Mouse (Mus musculus): ENCODE data around the gene Tmem251. TPM values are rescaled to one million over a fixed set of nuclear protein-coding genes. Genes with fewer than 3 reads are reported as not detected.

Gene Tmem251
- 3.1 and 3.6 TPM in 2 replicates for polyA plus RNA-seq (2012; ENCODE audit: low replicate concordance)

DNA sequence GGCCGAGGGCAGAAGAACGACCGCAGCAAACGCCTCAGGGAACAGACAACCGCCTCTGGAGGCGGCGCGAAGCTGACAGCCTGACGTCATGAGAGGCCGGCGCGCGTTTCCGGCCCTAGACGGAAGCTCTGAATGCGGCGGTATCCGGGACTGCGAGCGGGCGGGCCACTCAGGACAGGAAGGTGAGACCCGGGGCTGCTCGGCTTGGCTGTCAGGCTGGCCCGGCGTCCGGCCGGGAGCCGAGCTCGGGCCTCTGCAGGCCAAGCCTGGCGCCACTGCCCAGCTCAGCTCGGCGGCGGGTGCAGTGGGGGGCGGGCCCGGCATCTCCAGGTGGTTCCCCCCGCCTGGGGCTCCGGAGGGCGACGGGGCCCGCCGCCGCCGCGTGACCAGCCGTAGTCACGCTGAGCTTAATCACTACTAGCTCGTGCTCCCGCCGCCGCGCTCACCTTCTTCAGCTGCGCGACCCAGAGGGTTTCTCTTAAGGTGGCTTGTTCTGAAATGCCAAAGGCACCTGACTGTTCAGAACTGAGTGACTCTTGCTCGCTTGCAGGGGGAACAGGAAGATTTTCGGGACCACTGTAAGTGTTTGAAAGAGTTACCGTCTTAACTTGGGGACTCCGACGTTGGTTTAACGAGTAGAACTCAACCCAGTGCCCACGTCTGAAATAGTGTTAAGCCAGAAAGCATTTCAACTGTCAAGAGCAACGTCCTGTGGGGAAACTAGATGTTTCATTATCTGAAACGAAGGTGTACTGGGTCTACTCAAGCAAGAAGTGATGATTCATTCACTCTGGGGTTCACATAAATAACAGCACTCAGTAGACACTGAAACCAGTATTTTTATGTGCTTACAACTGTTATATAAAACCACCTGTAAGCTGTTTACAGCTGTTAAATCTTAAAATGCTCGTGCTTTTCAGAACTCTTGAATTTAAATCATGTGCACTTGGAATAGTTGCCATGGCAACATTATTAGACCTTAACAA lies at the start of gene Tmem251, which contains the start of gene Moap1:
Gene Tmem251, plus strand, starts transcription at position 174 of the 986 bp plus-strand sequence.
Gene Moap1, minus strand, starts transcription at position 73 of the 986 bp plus-strand sequence.

GRCm38 (mm10) chr12:102704457-102705198 lies 38.9 kb upstream of the Tmem251 start, which contains the start of gene Itpk1:
TSS of gene Itpk1 (minus strand) at chr12:102704930.

DNA sequence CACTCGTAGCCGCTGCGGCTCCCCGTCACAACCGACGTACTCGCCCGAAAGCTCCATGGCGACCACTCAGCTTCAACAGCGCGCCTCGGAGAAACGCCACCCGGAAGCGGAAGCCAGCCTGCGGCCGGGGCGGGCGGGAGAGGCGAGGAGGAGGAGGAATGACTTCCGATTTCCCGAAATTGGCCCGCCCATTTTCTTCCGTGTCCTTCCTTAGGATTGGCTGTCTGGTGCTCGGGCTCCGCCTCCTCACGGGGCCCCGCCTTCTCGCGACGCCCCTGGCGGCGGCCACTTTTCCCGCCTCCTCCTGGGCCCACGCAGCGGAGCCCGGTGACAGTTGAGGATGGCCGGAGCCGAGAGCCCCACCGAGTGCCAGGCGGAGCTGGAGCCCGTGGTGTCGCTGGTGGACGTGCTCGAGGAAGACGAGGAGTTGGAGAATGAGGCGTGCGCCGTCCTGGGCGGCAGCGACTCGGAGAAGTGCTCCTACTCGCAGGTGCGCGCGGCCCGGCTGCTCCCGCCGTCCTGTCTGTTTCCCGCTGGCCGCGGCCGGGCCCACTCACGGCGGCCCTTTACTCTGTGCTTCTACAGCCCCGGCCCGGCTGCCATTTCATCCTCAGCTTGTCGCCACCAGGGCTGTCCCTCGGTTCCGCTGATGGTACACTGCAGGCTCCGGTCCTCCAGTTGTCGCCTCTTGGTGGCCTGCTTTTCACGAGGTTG lies 14.3 kb downstream of the Tmem251 start, which contains the start of the genes Gm28051, Gon7 and Ubr7:
Gene Gm28051, minus strand, starts transcription at position 77 of the 714 bp plus-strand sequence.
Gene Gon7, minus strand, starts transcription at position 115 of the 714 bp plus-strand sequence.
Gene Ubr7, plus strand, starts transcription at position 279 of the 714 bp plus-strand sequence.

DNA sequence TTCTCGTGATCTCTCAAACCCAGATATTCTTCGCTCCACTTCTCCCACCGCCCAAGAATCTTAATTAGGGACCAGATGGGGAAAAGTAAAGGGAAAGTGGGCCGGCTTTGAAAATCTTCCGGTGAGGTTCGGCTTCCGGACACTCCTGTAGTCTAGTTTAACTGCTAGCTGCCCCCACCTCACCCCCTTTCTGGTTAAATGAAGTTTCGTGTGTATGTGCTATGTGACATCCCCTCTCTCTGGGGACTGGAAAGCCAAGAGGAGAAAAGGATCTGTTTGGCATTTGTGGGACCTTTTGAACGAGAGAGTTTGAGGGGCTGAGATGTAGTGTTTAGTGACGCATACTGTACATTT lies 14.8 kb downstream of the Tmem251 start, which contains the start of gene Gm20604:
Gene Gm20604, minus strand, starts transcription at position 270 of the 354 bp plus-strand sequence.

Other genes with a start within 250 kb of the Tmem251 start
- 0.15 TPM in 1 of 2 replicates, not detected in the other for gene Chga, start 188.8 kb upstream of the Tmem251 start, polyA plus RNA-seq (2012; ENCODE audit: low replicate concordance)
- 5.4 and 9.9 TPM in 2 replicates for gene Itpk1, start 38.8 kb upstream of the Tmem251 start, polyA plus RNA-seq (2012; ENCODE audit: low replicate concordance)
- gene Moap1, start 101 bp upstream of the Tmem251 start, polyA plus RNA-seq (2012; ENCODE audit: low replicate concordance): 1.3 and 1.9 TPM in 2 replicates
- gene Gm28051, start 14.0 kb downstream of the Tmem251 start, polyA plus RNA-seq (2012; ENCODE audit: low replicate concordance): 3.7 and 11.7 TPM in 2 replicates
- 1.7 and 8.8 TPM in 2 replicates for gene Gon7, start 14.0 kb downstream of the Tmem251 start, polyA plus RNA-seq (2012; ENCODE audit: low replicate concordance)
- 6.2 and 22.8 TPM in 2 replicates for gene Ubr7, start 14.2 kb downstream of the Tmem251 start, polyA plus RNA-seq (2012; ENCODE audit: low replicate concordance)
- 0.65 and 0.89 TPM in 2 replicates for gene Gm20604, start 14.9 kb downstream of the Tmem251 start, polyA plus RNA-seq (2012; ENCODE audit: low replicate concordance)
- gene Btbd7, start 134.7 kb downstream of the Tmem251 start, polyA plus RNA-seq (2012; ENCODE audit: low replicate concordance): 2.1 and 2.6 TPM in 2 replicates
- not detected in 2 replicates for gene Cox8c, start 155.6 kb downstream of the Tmem251 start, polyA plus RNA-seq (2012; ENCODE audit: low replicate concordance)
- not detected in 2 replicates for gene Unc79, start 205.1 kb downstream of the Tmem251 start, polyA plus RNA-seq (2012; ENCODE audit: low replicate concordance)

Measured in leukemia stem cell, adult 10-12 weeks (primary cell).